Mouse (Mus musculus) stomach, adult 2 months (tissue): ENCODE results near the gene Sema7a. TPM values are rescaled to one million over a fixed set of nuclear protein-coding genes. Genes with fewer than 3 reads are reported as not detected.

Experiments used
- polyA plus RNA-seq: library from polyadenylated mRNA; depleted of rRNA; stranded (reverse); fragments of >200 nt; gene quantifications from 2 replicates; pipeline ENCODE4 v1.2.3, GENCODE M21; 2012; rRNA removed

Sema7a gene
- polyA plus RNA-seq: 31.2 and 33.4 TPM in 2 replicates

DNA sequence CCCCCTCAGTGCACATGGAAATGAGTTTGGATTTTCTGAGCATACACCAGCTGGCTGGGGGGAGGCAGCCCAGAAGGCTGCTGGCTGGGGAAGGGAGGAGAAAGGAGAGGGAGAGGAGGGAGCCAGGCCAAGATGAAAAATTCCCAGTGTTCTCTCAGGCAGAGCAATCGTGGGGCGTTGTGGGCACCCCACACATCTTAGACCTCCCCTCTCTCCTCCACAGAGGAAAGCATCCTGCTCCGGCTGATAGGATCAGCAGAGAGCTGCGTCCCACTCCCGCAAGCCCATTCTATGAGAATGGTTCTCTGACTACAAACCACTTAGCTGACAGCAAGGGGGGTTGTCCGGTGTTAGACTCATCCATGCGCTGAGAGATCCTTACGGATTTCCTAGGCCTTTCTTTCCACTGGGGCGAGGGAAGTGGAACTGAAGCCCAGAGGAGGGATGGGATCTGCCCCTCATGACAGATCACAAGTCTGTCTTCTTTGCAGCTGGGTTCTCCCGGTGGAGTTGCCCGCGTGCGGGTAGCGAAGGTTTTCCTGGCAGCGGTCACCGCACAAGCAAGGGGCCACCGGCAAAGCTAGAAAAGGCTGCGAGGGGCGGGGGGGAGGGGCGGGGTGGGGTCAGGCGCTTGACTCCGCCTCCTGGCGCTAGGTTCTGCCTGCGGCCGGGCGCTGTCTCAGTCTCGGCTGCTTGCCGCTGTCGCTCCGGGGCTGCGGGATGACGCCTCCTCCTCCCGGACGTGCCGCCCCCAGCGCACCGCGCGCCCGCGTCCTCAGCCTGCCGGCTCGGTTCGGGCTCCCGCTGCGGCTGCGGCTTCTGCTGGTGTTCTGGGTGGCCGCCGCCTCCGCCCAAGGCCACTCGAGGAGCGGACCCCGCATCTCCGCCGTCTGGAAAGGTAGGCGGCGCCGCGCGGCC is at the start of gene Sema7a:
Gene Sema7a, plus strand, starts transcription at position 682 of the 918 bp plus-strand sequence.

DNA sequence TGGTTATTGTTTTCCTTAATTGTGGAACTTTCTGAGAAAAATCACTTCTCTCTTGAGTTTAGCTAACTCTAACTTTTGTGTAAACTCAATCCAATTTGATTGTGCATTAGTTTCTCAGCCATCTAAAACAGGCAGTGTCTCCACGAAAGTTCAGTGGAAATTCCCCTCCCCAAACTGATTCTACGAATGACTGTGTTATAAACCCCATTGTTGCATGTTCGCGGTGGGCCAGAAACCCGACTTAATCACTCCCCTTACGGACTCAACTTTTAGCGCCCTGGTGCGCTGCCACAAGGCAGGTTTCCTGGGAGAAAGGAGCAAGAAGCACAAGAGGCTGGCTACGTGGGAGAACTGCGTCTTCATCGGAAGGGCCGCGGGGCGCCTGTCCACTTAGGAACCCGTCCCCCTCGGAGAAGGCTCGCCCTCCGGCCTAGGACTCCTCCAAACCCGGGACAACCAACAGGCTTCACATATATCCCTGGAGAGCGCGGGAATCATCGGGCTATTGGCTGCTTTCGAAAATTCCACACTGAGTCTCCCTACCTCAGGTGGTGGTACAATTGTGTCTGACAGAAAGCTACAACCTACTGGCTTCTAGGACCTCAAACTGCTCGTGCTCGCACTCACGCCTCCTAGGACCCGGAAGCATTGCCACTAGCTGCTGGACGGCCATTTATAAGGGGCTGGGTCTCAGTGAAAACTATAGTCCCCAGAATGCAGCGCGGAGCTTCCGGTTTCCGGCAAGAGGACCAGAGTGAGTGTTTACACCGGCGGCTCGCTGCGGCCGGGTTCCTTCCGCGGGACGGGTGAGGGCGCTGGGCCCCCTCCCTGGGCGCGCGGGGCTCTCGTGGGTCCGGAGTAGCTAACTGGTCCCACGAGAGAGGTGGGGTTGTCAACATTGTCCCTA is 29.4 kb upstream of the Sema7a start, which contains the start of gene Ubl7:
Gene Ubl7, plus strand, starts transcription at position 726 of the 907 bp plus-strand sequence.

DNA sequence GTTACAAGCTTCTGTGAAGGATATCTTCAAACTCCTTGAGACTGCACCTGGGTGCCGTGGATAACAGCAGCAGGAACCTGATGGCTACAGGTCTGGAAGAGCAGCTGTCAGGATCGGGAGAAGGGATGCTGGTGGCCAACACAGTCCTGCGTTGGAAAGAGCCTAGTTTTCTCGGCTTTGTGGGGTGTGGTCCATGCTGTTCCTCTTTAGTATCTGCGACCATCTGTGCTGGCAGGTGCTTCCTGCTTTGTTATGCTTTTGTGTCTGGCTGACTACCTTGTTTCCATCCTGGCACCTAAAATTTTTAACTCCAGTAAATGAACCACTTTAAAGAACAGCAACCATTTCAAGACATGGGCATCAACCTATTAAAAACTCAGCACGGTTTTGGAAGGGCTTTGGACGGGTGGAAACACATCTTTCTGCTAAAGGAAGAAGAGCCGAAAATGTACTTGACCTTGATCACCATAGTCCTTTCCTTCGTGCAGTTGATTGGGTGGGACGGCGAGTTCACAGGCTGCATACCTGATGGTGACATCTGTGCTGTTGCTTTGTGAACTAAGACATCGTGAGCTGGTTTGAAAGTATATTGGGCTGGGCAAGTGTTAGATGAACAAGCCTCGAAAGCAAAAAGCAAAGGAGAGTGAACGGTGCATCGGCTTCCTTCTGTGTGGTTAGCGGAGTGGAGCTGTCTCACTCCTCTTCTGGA is 66.0 kb downstream of the Sema7a start, which contains the start of gene Cyp11a1:
Gene Cyp11a1, plus strand, starts transcription at position 659 of the 709 bp plus-strand sequence.

Other genes with a start within 250 kb of the Sema7a start
- gene Edc3, start 231.6 kb upstream of the Sema7a start, polyA plus RNA-seq: 2.8 and 3.7 TPM in 2 replicates
- gene Clk3, start 174.3 kb upstream of the Sema7a start, polyA plus RNA-seq: 30.1 and 43.6 TPM in 2 replicates
- 3.5 TPM in 2 replicates for gene Arid3b, start 103.3 kb upstream of the Sema7a start, polyA plus RNA-seq
- 92.2 and 105 TPM in 2 replicates for gene Ubl7, start 29.1 kb upstream of the Sema7a start, polyA plus RNA-seq
- 0.85 and 0.94 TPM in 2 replicates for gene Cyp11a1, start 66.3 kb downstream of the Sema7a start, polyA plus RNA-seq
- gene Stra6, start 123.7 kb downstream of the Sema7a start, polyA plus RNA-seq: 0.73 and 1.2 TPM in 2 replicates
- gene Ccdc33, start 178.7 kb downstream of the Sema7a start, polyA plus RNA-seq: 0.05 and 0.06 TPM in 2 replicates